8 mouse cellular contexts compared by ENCODE assay signal in the genomic region with DNA sequence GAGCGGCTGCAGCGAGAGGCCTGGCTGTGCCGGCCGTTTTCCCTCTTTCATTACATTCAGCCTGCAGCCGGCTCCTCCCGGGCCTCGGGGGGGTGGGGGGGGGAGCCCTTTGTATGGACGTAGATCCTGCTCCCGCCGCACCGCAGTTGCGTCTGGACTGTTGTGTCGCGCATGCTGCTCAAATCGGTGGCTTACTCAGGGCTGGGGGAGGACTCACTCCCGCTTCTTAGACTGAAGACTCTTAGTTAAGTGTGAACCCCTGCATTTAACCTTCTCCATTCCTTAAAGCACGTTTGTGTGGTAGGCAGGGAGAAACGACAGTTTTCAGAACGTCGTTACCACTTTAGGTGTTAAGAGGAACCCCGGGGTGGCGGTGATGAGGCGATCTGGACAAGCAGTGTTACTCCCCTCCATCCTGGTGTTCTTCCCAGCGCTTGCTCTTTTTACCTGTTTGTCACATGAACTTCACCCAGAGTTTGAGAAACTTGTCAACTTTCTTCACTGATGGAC. TPM values are rescaled to one million over a fixed set of nuclear protein-coding genes. Genes with fewer than 3 reads are reported as not detected.
DNase-seq lines count a peak whose midpoint lies in the region; ATAC-seq and TF ChIP-seq lines count a peak whose summit lies in the region.

No protein-coding gene starts in this region.

- TF ChIP-seq POLR2A in bone marrow macrophage, adult 2 months (IDR thresholded peaks at IDR 0.05; ENCODE audit: borderline replicate concordance, low read depth, low read length), result no peak

- no peak for TF ChIP-seq CTCF in left cerebral cortex, adult 2 months (IDR thresholded peaks at IDR 0.05)
- no peak for TF ChIP-seq CTCF in bone marrow macrophage, adult 2 months (IDR thresholded peaks at IDR 0.05; ENCODE audit: low read depth, low read length)

- H3K9me3 ChIP-seq in forebrain, embryonic 13.5 days (replicated peaks), result no peaks in the 10 kb centered on the region
- no peaks in the 10 kb centered on the region for H3K9me3 ChIP-seq in limb, embryonic 11.5 days (ENCODE audit: control insufficient read depth, low read length)
- no peaks in the 10 kb centered on the region for H3K9me3 ChIP-seq in neural tube, embryonic 13.5 days

- peak overlapping the region; percentile 95 for H3K9ac ChIP-seq in forebrain, embryonic 13.5 days
- H3K9ac ChIP-seq in limb, embryonic 11.5 days (ENCODE audit: low read length), result peak overlapping the region; percentile 96
- peak overlapping the region; percentile 88 for H3K9ac ChIP-seq in neural tube, embryonic 13.5 days

- H3K4me1 ChIP-seq in bone marrow macrophage, adult 2 months (ENCODE audit: control insufficient read depth, insufficient read depth, low read length), result peaks cover 2% of the 10 kb centered on the region; the same call in 1 of the 2 replicates
- peaks cover 23% of the 10 kb centered on the region for H3K4me1 ChIP-seq in forebrain, embryonic 13.5 days
- H3K4me1 ChIP-seq in limb, embryonic 11.5 days (ENCODE audit: control insufficient read depth, insufficient read depth, low read length), result no peaks in the 10 kb centered on the region
- H3K4me1 ChIP-seq in neural tube, embryonic 13.5 days (replicated peaks), result peaks cover 18% of the 10 kb centered on the region

- peak overlapping the region; percentile 94 for H3K27ac ChIP-seq in left cerebral cortex, adult 2 months
- no peak overlapping the region for H3K27ac ChIP-seq in bone marrow macrophage, adult 2 months (ENCODE audit: insufficient read depth, low read depth, low read length)
- H3K27ac ChIP-seq in forebrain, embryonic 13.5 days, result peak overlapping the region; percentile 86
- H3K27ac ChIP-seq in limb, embryonic 11.5 days (replicated peaks; ENCODE audit: low read depth, low read length), result no peak overlapping the region; the same call in 1 of the 2 replicates
- peak overlapping the region; percentile 87 for H3K27ac ChIP-seq in neural tube, embryonic 13.5 days (replicated peaks)

- H3K36me3 ChIP-seq in forebrain, embryonic 13.5 days (ENCODE audit: poor library complexity, severe bottlenecking), result no peaks in the 10 kb centered on the region
- peaks cover 3% of the 10 kb centered on the region; the same call in 1 of the 2 replicates for H3K36me3 ChIP-seq in limb, embryonic 11.5 days (ENCODE audit: control insufficient read depth, insufficient read depth, low read length)
- H3K36me3 ChIP-seq in neural tube, embryonic 13.5 days, result no peaks in the 10 kb centered on the region

- under 1% methylated on average over 24 of the region's 24 CpGs for WGBS in forebrain, embryonic 13.5 days
- WGBS in limb, embryonic 11.5 days, result under 1% methylated on average over 24 of the region's 24 CpGs
- WGBS in neural tube, embryonic 13.5 days, result under 1% methylated on average over 24 of the region's 24 CpGs

- DNase-seq in left cerebral cortex, adult 2 months (ENCODE audit: extremely low spot score in 1 of 2, low spot score in 2 of 2), result no peak
- DNase-seq in left cerebral cortex, postnatal 36 days (ENCODE audit: low spot score in 2 of 2), result no peak
- no peak for DNase-seq in limb, embryonic 11.5 days (ENCODE audit: low spot score)
- DNase-seq in MN1 (ENCODE audit: low spot score), result no peak
- DNase-seq in urinary bladder, postnatal 25 days (ENCODE audit: low spot score), result no peak

- peak overlapping the region; percentile 96 for H3K4me3 ChIP-seq in left cerebral cortex, adult 2 months
- H3K4me3 ChIP-seq in bone marrow macrophage, adult 2 months (ENCODE audit: insufficient read depth, low read length), result peak overlapping the region; percentile 94
- H3K4me3 ChIP-seq in forebrain, embryonic 13.5 days, result peak overlapping the region; percentile 88
- peak overlapping the region; percentile 79 for H3K4me3 ChIP-seq in limb, embryonic 11.5 days (ENCODE audit: low read depth, low read length)
- H3K4me3 ChIP-seq in neural tube, embryonic 13.5 days, result peak overlapping the region; percentile 68

- H3K27me3 ChIP-seq in forebrain, embryonic 13.5 days, result no peaks in the 10 kb centered on the region
- H3K27me3 ChIP-seq in limb, embryonic 11.5 days (ENCODE audit: control insufficient read depth, insufficient read depth, low read length), result no peaks in the 10 kb centered on the region
- H3K27me3 ChIP-seq in neural tube, embryonic 13.5 days, result no peaks in the 10 kb centered on the region

- peak; percentile 67 for ATAC-seq in forebrain, embryonic 13.5 days
- ATAC-seq in limb, embryonic 11.5 days (ENCODE audit: insufficient number of reproducible peaks, low FRiP score, low TSS enrichment, low read depth), result peak; percentile 18; the same call in 1 of the 2 replicates
- peak; percentile 79 for ATAC-seq in neural tube, embryonic 13.5 days (ENCODE audit: low read depth)

- intact Hi-C loops in left cerebral cortex, adult 2 months (cut with DNase I), result no loop called here
- intact Hi-C loops in left cerebral cortex, postnatal 36 days (cut with DNase I), result no loop called here

- peak overlapping the region; percentile 85 for H3K4me2 ChIP-seq in forebrain, embryonic 13.5 days
- peak overlapping the region; percentile 60 for H3K4me2 ChIP-seq in limb, embryonic 11.5 days (ENCODE audit: low read depth, severe bottlenecking)
- peak overlapping the region; percentile 84 for H3K4me2 ChIP-seq in neural tube, embryonic 13.5 days

RNA-seq across cellular contexts. Expression of a gene that starts 0.5 kb away (rescaled TPM):
- 10 to 100 TPM; 53.6 to 54.5 TPM for total RNA-seq in left cerebral cortex, adult 2 months (2021)
- 10 to 100 TPM; 45.2 to 52.4 TPM for total RNA-seq in left cerebral cortex, postnatal 36 days (2021)
- 30.1 and 31.2 TPM in 2 replicates for polyA plus RNA-seq in bone marrow macrophage, adult 2 months (2012; ENCODE audit: insufficient read depth, insufficient read length, missing spikeins)
- polyA plus RNA-seq in forebrain, embryonic 13.5 days (2015; fragmentation: Nextera tagmentation; extraction: Ambion mirVana), result 21.9 and 22.6 TPM in 2 replicates
- polyA plus RNA-seq in limb, embryonic 11.5 days (2014; fragmentation: Nextera tagmentation; extraction: Ambion mirVana), result 7.6 and 11.1 TPM in 2 replicates
- 11.3 and 11.9 TPM in 2 replicates for polyA plus RNA-seq in neural tube, embryonic 13.5 days (2015; fragmentation: Nextera tagmentation; extraction: Ambion mirVana)

Comparison
In these comparisons a context has a peak if more than half of its experiments do, and no peak if none do; other contexts are left out.
1. H3K27ac ChIP-seq: peak in left cerebral cortex, adult 2 months (single experiment), forebrain, embryonic 13.5 days (single experiment) and neural tube, embryonic 13.5 days (single experiment); none in bone marrow macrophage, adult 2 months (single experiment) and limb, embryonic 11.5 days (single experiment).
2. ATAC-seq: peak in every context shown above with its lines; median percentile 79 in neural tube, embryonic 13.5 days; 67 in forebrain, embryonic 13.5 days; 18 in limb, embryonic 11.5 days.
3. Peak in every context shown above with its lines, with median percentiles within 50 percentile points of each other: H3K4me3 ChIP-seq, H3K4me2 ChIP-seq and H3K9ac ChIP-seq.